Mouse (Mus musculus): ENCODE data around the gene Slc38a3. TPM values are rescaled to one million over a fixed set of nuclear protein-coding genes. Genes with fewer than 3 reads are reported as not detected.

The Slc38a3 gene
- polyA plus RNA-seq, 1 experiment from 2014 or later: 11.2 TPM

DNA sequence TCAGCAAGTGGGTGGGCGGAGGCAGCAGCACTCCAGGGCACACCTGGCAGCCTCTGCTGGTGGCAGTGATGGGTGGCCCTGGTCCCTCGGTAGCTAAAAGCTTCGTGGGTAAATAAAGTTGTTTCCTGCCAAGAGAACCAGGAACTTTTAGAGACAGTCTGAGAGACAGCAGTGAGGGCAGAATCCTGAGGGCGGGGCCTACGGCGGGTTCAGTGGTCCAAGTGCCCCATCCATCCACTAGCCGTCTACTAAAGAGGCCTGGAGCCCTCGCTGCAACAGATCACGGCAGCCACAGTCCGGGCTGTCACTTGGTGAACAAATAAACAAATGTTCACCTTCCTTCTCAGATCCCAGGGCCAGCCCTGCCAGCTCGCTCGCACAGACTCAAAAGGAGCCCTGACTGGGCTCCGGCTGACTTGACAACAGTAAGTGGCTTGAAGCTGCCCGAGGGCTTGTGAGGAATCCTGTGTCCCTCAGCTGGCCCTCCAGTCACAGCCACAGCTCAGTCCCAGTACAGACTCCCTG lies 39.4 kb downstream of the Slc38a3 start:
- ATAC-seq (ENCODE audit: low FRiP score): peak; percentile 8; the same call in 1 of the 2 replicates
- peak overlapping the region; percentile 85 for H3K9ac ChIP-seq (ENCODE audit: low read length)
- peak overlapping the region; percentile 100 for H3K27ac ChIP-seq (ENCODE audit: low read depth, low read length)
- H3K4me1 ChIP-seq (ENCODE audit: control insufficient read depth, insufficient read depth, low read length): peaks cover 78% of the 10 kb centered on the region
- DNase-seq (ENCODE audit: low spot score, missing footprints): no peak
- H3K4me2 ChIP-seq: peak overlapping the region; percentile 97
- 7% methylated on average over 14 of the region's 14 CpGs for WGBS
- H3K27me3 ChIP-seq (ENCODE audit: control insufficient read depth, insufficient read depth, low read length): no peaks in the 10 kb centered on the region
- H3K4me3 ChIP-seq (ENCODE audit: low read depth, low read length): peak overlapping the region; percentile 28
- H3K36me3 ChIP-seq (ENCODE audit: control insufficient read depth, insufficient read depth, low read length): no peaks in the 10 kb centered on the region; the same call in none of the 2 replicates
- H3K9me3 ChIP-seq (ENCODE audit: control insufficient read depth, low read length): no peaks in the 10 kb centered on the region

DNA sequence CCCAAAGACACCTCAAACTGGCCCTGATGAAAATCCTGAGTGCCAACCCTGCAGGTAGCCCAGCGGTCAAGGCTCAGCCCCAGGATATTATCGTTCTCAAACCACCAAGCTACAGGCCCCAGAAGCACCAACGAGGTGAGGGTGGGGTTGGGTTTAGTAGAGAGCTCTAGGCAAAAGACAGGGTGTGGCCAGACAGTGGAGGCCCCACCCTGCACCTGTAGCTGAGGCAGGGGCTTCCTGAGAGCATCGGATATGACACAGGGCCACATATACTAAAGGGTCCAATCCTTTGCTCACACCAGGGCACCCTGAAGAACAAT lies 40.0 kb downstream of the Slc38a3 start:
- ATAC-seq (ENCODE audit: low FRiP score): no peak
- Histone ChIP-seq H3K4me2 (peak overlapping the region; percentile 97), H3K9me3 (ENCODE audit: control insufficient read depth, low read length) (no peaks in the 10 kb centered on the region), H3K27me3 (ENCODE audit: control insufficient read depth, insufficient read depth, low read length) (no peaks in the 10 kb centered on the region), H3K27ac (ENCODE audit: low read depth, low read length) (peak overlapping the region; percentile 100), H3K9ac (ENCODE audit: low read length) (peak overlapping the region; percentile 85), H3K4me1 (ENCODE audit: control insufficient read depth, insufficient read depth, low read length) (peaks cover 78% of the 10 kb centered on the region), H3K36me3 (ENCODE audit: control insufficient read depth, insufficient read depth, low read length) (no peaks in the 10 kb centered on the region; the same call in none of the 2 replicates), H3K4me3 (ENCODE audit: low read depth, low read length) (peak overlapping the region; percentile 28; the same call in 1 of the 2 replicates)
- 27% methylated on average over 4 of the region's 4 CpGs for WGBS
- DNase-seq (ENCODE audit: low spot score, missing footprints): peak; percentile 81

DNA sequence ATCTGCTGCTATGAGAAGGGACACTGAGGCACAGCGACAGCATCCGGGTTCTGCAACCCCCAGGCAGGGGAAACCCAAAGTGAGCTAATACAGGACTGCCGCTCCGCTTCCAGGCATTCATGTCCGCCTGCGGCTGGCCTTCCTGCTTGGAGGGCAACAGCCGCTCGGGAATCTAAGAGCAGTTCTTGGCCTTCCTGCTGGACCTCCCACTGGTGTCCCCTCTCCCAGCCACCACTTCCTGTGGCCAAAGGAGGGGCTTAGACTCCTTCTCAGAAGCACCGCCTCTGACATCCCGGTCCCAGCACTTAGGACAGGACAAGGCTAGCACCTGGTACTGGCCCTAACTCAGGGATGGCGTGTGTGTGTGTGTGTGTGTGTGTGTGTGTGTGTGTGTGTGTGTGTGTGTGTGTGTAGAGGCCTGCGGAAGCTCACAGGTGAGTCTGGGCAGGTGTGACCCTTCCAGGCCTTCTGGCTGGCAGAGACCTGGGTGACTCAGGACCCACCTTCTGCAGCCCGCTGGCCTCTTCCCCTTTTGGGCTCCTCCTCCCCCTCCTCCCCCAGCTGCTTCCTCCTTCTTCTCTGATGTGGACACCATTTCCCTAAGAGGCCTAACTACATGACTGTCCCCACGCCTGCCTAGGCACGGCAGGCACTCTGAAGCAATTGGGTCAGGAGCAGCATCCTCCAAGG lies 40.5 kb downstream of the Slc38a3 start:
- Histone ChIP-seq H3K27me3 (ENCODE audit: control insufficient read depth, insufficient read depth, low read length) (no peaks in the 10 kb centered on the region), H3K9me3 (ENCODE audit: control insufficient read depth, low read length) (no peaks in the 10 kb centered on the region), H3K4me1 (ENCODE audit: control insufficient read depth, insufficient read depth, low read length) (peaks cover 78% of the 10 kb centered on the region), H3K36me3 (ENCODE audit: control insufficient read depth, insufficient read depth, low read length) (no peaks in the 10 kb centered on the region; the same call in none of the 2 replicates), H3K4me3 (ENCODE audit: low read depth, low read length) (peak overlapping the region; percentile 4; the same call in 1 of the 2 replicates), H3K27ac (ENCODE audit: low read depth, low read length) (peak overlapping the region; percentile 100), H3K9ac (ENCODE audit: low read length) (peak overlapping the region; percentile 85), H3K4me2 (peak overlapping the region; percentile 97)
- WGBS: 30% methylated on average over 15 of the region's 15 CpGs
- DNase-seq (ENCODE audit: low spot score, missing footprints): peak; percentile 86
- no peak for ATAC-seq (ENCODE audit: low FRiP score)

DNA sequence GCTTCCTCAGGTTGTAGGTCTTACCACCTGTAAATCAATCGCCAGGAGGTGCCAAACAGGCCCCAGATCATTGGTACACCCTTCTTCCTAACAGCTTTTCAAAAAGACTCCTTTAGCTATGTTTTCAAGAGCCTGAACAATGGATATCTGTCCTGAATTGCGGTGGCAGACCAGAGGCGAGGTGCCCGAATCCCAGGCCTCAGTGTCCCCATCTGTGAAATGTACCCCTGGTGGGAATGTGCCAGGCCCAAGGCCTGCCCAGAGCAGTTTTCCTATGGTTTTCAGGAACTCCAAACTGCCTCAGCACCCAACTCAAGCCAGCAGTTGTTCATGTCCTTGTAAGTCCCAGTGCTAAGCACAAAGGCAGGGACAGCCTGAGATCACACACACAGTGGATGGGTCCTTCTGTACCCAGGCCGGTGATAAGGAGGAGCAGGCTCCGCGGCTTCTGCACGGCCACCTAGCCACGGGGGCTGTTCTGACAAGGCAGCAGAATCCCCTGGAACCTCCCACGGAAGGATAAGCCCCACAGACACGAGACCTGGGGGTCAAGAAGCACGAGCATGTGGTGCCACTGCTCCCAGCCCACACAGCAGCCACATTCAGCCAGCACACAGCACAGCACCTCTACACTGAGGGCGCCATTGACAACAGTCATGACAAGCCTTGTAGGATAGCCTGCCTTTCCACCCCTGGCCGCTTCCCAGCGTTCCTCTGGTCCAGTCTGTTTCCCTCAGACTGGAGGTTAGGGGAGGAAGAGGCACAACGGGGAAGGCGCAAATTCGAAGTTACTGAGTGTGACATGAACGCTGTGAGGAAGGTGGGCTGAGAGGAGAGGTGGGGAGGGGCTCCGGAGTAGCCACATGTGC lies 41.7 kb downstream of the Slc38a3 start:
- Histone ChIP-seq H3K27ac (ENCODE audit: low read depth, low read length) (peak overlapping the region; percentile 100), H3K9me3 (ENCODE audit: control insufficient read depth, low read length) (no peaks in the 10 kb centered on the region), H3K27me3 (ENCODE audit: control insufficient read depth, insufficient read depth, low read length) (no peaks in the 10 kb centered on the region), H3K4me2 (peak overlapping the region; percentile 97), H3K9ac (ENCODE audit: low read length) (peak overlapping the region; percentile 74), H3K4me3 (ENCODE audit: low read depth, low read length) (peak overlapping the region; percentile 9; the same call in 1 of the 2 replicates), H3K36me3 (ENCODE audit: control insufficient read depth, insufficient read depth, low read length) (no peaks in the 10 kb centered on the region; the same call in none of the 2 replicates), H3K4me1 (ENCODE audit: control insufficient read depth, insufficient read depth, low read length) (peaks cover 72% of the 10 kb centered on the region)
- WGBS: 16% methylated on average over 20 of the region's 20 CpGs
- peak; percentile 93 for DNase-seq (ENCODE audit: low spot score, missing footprints)
- no peak for ATAC-seq (ENCODE audit: low FRiP score)

DNA sequence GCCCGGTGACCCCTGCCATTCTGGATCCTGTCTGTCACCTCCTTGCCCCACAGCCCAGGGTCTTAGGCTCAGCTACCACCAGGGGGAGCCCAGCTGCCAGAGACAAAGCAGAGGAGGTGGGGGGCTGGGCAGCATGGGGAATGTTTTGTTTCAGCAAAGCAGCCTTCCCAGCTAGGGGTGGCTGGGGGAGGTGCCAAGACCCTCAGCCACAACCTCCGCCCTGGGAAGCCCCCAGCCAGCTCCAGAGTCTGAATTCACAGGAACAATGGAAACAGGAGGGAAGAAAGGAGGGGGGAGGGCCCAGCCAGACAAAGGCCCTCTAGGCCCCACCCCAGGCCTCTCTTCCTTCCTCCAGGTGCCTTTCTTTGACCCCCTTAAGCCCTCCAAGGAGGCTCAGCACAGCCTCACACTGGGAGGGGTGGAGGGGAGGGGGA lies 42.5 kb downstream of the Slc38a3 start:
- Histone ChIP-seq H3K36me3 (ENCODE audit: control insufficient read depth, insufficient read depth, low read length) (no peaks in the 10 kb centered on the region; the same call in none of the 2 replicates), H3K4me3 (ENCODE audit: low read depth, low read length) (0 out of 2 replicates have a peak overlapping the region, but pooled peaks have one; percentile 13), H3K27ac (ENCODE audit: low read depth, low read length) (peak overlapping the region; percentile 100), H3K9ac (ENCODE audit: low read length) (peak overlapping the region; percentile 74), H3K27me3 (ENCODE audit: control insufficient read depth, insufficient read depth, low read length) (no peaks in the 10 kb centered on the region), H3K4me1 (ENCODE audit: control insufficient read depth, insufficient read depth, low read length) (peaks cover 65% of the 10 kb centered on the region), H3K9me3 (ENCODE audit: control insufficient read depth, low read length) (no peaks in the 10 kb centered on the region), H3K4me2 (peak overlapping the region; percentile 97)
- DNase-seq (ENCODE audit: low spot score, missing footprints): peak; percentile 99
- WGBS: 0% methylated on average over 2 of the region's 2 CpGs
- ATAC-seq (ENCODE audit: low FRiP score): peak; percentile 86

DNA sequence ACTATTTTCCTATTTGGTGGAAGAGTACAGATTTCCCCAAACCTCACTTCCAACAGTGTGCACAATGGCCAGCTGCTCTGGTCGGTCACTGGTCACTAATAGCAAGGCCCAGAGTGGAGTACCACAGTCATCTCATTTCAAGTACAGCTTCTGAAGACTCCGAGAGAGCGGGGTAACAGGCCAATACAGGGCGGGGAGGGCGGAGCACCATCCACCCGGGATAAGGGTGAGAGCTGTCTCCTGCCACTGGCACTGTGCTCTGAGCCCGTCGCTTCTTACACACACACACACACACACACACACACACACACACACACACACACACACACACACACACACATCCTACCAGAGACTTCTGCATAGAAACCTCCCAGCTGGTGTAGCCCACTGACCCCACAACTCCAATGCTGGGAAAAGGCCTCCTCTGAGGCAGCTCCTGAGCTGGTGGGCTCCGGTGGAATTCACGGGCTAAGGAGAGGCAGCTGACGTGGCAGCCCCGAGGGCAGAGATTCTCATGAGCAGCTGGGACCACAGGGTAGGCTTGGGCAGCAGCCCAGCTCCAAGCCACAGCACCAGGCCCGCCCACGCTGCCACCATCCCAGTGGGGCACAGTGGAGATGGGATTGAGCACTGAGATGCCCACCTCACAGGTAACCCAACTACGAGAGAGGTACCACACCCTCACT lies 43.0 kb downstream of the Slc38a3 start:
- H3K27me3 ChIP-seq (ENCODE audit: control insufficient read depth, insufficient read depth, low read length): no peaks in the 10 kb centered on the region
- H3K4me1 ChIP-seq (ENCODE audit: control insufficient read depth, insufficient read depth, low read length): peaks cover 59% of the 10 kb centered on the region
- WGBS: 29% methylated on average over 15 of the region's 15 CpGs
- no peaks in the 10 kb centered on the region for H3K9me3 ChIP-seq (ENCODE audit: control insufficient read depth, low read length)
- no peak; the same call in 1 of the 2 replicates for ATAC-seq (ENCODE audit: low FRiP score)
- peak overlapping the region; percentile 61 for H3K9ac ChIP-seq (ENCODE audit: low read length)
- H3K4me2 ChIP-seq: peak overlapping the region; percentile 97
- peaks cover 1% of the 10 kb centered on the region for H3K36me3 ChIP-seq (ENCODE audit: control insufficient read depth, insufficient read depth, low read length)
- H3K27ac ChIP-seq (ENCODE audit: low read depth, low read length): peak overlapping the region; percentile 100
- DNase-seq (ENCODE audit: low spot score, missing footprints): peak; percentile 84
- H3K4me3 ChIP-seq (ENCODE audit: low read depth, low read length): peak overlapping the region; percentile 13; the same call in 1 of the 2 replicates

DNA sequence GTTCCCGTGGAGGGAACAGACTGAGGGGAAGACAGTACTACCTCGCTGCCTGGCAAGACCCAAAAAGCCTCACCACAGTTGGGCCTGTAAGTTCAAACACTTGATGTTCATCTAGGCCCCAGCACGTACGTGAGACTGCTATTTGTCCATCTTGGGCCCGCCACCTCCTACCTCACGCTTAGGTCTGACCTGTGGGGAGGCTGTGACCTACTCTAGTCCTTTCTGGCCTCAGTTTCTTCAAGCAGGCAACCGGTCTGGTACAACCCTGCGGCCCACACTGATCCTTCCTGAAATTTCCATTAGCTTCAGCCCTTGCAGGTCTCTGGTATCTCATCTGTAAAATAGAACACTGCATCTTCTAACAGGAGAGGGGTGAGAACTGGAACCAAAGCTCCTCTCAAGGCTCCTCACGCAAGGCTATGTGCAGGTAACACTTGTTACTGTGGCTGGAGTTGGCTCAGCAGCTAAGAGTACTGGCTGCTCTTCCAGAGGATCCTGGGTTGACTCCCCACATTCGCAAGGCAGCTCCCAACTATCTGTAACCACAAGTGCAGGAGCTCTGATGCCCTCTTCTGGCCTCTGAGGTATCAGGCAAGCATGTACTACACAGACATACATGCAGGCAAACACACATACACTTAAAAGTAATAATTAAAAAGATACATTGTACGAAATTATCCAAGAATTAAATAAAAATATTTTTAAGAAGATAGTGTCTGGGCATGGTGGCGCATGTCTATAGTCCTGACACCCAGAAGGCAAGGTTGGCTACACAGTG lies 43.8 kb downstream of the Slc38a3 start:
- ATAC-seq (ENCODE audit: low FRiP score) (no peak), DNase-seq (ENCODE audit: low spot score, missing footprints) (no peak)
- no peak overlapping the region; the same call in 1 of the 2 replicates for H3K4me2 ChIP-seq
- no peak overlapping the region for H3K27ac ChIP-seq (ENCODE audit: low read depth, low read length)
- no peaks in the 10 kb centered on the region for H3K27me3 ChIP-seq (ENCODE audit: control insufficient read depth, insufficient read depth, low read length)
- H3K4me3 ChIP-seq (ENCODE audit: low read depth, low read length): no peak overlapping the region
- peaks cover 52% of the 10 kb centered on the region for H3K4me1 ChIP-seq (ENCODE audit: control insufficient read depth, insufficient read depth, low read length)
- no peak overlapping the region for H3K9ac ChIP-seq (ENCODE audit: low read length)
- H3K36me3 ChIP-seq (ENCODE audit: control insufficient read depth, insufficient read depth, low read length): peaks cover 2% of the 10 kb centered on the region
- WGBS: 89% methylated on average over 12 of the region's 12 CpGs
- no peaks in the 10 kb centered on the region for H3K9me3 ChIP-seq (ENCODE audit: control insufficient read depth, low read length)

DNA sequence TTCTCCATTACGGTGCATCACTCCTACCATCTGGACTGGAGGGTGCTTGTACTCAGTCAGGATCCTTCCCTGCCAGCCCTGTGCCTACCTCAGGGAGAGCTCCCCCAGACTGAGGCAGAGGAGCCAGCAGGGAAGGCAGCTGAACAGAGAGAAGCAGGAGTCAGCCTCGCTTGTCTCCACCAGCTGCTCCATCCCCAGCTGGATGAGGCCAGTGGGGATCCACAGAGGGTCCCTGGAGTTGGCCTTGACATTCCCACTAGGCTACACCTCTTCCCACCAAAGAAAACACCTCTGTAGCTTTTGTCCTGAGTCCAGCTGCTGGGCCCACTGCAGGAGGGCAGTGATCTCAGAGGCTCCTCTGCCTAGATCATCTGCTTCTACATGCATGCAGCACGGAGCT lies 44.4 kb downstream of the Slc38a3 start:
- Histone ChIP-seq H3K27me3 (ENCODE audit: control insufficient read depth, insufficient read depth, low read length) (no peaks in the 10 kb centered on the region), H3K9ac (ENCODE audit: low read length) (no peak overlapping the region; the same call in 1 of the 2 replicates), H3K4me1 (ENCODE audit: control insufficient read depth, insufficient read depth, low read length) (peaks cover 46% of the 10 kb centered on the region), H3K4me3 (ENCODE audit: low read depth, low read length) (no peak overlapping the region), H3K9me3 (ENCODE audit: control insufficient read depth, low read length) (no peaks in the 10 kb centered on the region), H3K36me3 (ENCODE audit: control insufficient read depth, insufficient read depth, low read length) (peaks cover 5% of the 10 kb centered on the region), H3K4me2 (no peak overlapping the region), H3K27ac (ENCODE audit: low read depth, low read length) (no peak overlapping the region)
- no peak for ATAC-seq (ENCODE audit: low FRiP score)
- DNase-seq (ENCODE audit: low spot score, missing footprints): no peak
- 80% methylated on average over 3 of the region's 3 CpGs for whole genome bisulfite sequencing
